Mouse (Mus musculus): Measurements from ENCODE around the gene Zfp592.

Gene Zfp592

DNA sequence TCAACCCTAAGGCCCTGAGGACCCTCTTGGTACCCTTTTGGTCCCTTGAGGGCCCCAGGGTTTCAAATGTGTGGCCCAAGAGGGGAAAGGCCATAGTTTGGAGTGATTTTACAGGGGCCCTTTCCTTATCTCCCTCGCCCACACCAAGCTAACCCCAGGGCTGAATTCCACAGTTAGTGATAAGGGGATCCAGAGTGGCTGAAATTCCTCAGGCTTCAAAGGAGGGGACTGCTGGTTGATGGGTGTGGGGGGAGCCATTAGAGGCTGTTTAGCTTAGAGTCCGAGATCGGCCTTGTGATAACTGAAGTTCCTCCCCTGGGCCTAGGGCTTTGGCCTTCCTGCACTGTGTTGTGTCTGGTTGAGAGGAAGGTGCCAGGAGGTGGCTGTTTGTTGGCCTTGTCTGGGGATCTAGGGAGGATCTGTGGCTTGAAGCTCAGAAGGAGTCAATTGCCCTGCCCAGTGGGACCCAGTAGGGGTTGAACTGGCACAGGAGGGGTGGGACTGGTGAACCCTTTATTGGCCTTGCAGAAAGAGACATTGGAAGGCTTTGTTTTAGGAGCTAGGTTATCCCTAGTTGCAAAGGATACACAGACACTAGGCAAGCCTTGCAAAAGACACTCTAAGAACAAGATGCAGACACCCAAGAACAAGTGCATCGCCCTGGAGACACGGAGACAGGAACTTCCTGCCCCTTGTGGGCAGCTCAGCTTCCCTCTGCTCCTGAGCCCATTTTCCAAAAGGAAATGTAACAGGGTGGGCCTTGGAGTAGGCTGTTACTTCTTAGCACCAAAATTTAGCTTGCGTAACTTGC, 64.6 kb downstream of the Zfp592 start:
- DNase-seq = no peak

DNA sequence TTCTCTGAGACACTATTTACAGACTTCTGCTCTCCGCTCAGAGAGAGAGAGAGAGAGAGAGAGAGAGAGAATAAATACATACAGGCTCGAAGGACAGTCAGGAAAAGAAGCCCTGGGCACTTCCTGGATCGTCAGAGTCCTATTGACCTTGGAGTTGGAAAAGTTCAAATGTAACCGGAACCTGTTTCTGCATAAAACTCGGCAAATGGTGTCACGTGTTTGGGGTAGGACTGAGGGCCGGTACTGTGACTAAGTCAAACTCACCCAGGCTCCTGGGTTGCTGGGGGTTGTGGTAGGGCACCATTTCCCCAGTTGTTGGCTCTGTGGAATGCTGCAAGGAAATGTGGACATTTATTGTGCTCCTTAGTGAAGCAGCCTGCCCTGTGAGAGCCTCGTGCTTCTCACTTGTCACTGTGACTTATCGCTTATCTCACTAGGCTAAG, 65.3 kb downstream of the Zfp592 start:
- DNase-seq = peak; percentile 27

DNA sequence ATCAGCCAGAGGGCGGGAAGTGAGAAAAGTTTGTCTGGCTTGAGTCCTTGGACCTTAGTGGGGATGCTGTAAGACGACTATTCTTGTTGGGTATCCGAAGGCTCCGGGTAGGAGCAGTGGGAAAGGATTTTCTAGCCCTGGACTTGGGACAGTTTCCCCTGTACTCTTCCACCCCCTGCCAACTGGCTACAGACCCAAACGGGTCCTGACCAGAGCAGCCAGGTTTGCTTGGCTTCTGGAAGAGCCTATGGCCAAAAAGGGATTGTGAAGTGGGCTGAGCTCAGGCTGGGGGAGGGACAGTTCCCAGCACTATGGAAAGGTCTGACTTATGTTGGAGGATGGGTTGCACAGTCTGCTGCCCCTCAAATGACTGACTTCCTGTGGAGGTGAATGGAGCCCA, 65.9 kb downstream of the Zfp592 start:
- no peak for DNase-seq

DNA sequence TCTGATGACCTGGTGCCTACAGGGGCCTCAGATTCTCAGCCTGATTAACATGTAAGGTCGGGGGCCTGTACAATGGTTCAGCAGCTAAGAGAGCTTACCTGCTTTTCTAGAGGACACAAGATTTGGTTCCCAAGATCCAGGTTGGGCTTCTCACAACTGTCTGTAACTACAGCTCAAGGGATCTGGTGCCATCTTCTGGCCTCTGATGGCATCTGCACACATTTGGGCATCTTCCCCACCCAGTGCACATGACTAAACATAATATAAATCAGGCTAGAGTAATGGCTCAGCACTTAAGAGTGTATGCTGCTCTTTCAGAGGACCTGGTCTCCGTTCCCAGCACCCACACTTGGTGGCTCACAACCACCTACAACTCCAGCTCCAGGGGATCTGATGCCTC, 67.4 kb downstream of the Zfp592 start:
- peak; percentile 58 for DNase-seq

DNA sequence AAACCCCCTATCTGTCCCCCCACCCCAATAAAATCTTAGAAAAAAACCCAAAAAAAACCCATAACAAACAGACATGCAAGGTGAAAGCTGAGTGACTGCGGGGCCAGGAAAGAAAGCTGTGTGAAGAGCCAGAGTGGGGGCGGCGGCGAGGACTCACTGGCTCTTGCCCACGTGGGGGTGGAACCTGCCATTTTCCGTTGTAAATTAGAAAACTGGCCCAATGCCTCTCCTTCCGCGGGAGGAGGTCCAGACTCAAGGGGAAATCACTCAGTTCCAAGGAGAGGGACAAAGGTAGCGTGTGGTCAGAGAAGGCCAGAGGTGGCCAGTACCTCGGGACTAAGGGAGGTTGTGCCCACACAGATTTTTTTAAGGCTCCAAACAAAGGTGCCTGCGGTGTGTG, 68.5 kb downstream of the Zfp592 start:
- peak; percentile 72 for DNase-seq

DNA sequence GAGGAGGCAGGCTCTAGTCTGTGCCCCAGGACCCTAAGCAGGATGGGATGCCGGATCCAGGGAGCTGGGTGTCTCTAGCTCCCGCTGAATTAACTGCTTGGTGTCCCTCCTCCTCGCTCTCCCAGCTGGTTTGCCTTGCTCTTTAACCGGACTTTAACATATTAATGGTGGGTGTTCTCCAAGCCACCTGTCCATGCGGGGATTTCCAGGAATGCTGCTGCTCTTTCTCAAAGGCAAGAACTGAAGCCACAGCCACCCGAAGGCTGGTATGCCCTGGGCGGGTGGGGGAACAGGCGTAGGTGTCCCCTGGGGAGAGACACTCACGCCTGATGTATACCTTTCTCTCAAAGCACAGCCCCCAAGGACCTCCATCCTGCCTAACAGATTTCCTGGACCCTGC, 69.9 kb downstream of the Zfp592 start:
- DNase-seq = no peak

DNA sequence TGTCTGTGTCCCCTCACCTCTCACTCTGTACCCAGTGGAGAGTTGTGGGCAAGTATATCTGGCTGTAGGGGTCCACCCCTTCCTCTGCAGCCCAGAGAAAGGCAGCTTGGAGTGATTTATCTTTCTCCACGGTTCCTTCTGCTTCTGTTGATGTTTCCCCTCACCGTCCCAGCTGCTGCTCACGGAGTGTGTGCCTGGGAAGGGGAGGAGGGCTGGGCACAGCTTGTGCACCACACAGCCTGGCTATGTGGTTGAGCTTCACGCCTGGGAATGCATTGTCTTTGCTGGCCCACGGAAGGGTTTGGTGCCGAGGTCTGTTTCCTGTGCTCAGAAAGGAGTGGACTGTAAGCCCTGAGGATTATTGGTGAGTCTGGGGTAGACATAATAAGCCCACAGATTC, 73.2 kb downstream of the Zfp592 start:
- DNase-seq = no peak

DNA sequence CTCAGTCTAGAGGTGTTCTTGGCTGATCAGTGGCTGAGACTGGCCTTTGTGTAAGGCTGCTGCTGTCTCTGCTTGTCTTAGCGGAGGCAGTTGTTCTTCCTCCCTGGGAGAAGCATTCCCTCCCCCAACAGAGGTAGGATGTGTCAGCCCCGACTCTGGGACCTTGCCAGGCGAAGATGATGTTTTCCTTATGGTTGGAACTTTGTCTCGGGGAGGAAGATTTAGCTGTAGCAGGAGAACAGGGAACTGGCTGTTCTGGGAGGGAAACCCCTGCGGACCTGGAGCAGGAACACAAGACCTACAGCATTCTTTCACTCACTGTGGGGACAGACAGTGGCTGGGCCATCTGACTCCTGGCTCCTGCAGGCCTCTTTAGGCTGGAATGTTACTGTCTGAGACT, 79.0 kb downstream of the Zfp592 start:
- DNase-seq = no peak

DNA sequence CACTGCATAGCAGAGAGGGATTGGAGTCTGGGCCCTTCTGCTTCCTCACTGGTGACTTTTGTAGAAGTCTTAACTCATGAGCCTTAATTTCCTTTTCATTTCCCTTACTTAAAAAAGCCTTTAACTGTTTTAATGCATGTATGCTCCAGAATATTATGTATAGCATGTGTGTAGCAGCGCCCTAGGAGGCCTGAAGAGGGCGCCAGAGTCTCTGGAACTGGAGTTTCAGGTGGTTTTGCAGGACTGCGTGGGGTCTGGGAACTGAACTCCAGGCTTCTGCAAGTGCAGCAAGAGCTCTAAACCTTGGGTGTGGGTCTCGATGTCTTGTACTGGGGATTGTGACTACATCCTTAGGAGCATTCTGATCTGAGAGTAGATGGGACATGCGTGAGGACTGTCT, 79.8 kb downstream of the Zfp592 start:
- no peak for DNase-seq

DNA sequence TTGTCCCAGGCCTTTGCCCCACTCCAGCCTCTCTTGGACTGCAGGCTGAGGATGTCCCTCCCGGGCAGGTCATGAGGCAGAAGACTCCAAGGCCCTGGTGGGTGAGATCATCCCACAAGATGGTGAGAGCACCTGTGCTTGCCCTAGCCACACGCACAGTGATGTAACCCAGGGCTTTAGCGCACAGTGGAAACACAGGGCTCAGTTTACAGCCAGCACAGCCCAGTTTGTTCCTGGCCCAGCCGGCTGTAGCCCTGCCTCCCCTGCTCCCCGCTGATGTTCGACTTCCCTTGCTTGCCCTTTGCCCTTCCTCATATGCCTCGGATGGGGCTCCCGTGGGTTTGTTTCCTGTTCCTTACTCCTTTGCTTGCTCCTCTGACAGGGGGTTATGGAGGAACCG, 81.1 kb downstream of the Zfp592 start:
- DNase-seq = no peak

DNA sequence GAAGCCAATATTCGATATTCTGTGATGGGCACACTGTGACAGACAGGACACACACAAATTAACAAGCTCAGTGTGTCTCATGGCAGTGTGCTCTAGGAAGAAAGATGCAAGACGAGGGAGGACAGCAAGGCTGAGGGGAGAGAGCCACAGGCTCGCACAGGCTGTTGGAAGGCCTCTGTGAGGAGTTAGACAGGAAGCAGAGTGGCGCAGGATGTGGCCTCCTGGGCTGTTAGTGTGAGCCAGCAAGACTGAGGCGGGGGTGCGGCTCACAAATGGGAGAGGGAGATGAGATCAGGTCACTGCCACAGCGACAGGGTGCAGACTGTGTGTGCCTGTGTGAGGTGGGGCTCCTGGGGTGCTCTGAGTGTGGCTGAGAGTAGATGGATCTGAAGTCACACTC, 81.8 kb downstream of the Zfp592 start:
- no peak for DNase-seq

DNA sequence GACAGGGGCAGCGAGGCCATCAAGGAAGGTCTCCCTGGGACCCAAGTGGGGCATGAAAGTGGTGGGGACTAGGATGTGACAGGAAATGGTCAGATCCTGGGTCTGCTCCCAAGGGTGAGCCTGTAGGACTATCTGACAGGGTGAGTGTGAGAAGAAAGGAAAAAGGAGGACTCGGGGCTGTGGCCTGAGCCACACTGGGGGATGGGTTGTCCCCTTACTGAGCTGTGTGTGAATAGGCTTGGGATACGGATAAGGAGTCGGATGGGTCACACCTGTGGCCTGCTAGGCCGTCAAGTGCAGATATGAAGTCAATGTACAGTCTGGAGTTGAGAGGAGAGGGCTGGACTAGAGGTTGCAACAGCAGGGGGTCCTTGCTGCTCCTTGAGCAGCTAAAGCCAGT, 82.3 kb downstream of the Zfp592 start:
- no peak for DNase-seq

DNA sequence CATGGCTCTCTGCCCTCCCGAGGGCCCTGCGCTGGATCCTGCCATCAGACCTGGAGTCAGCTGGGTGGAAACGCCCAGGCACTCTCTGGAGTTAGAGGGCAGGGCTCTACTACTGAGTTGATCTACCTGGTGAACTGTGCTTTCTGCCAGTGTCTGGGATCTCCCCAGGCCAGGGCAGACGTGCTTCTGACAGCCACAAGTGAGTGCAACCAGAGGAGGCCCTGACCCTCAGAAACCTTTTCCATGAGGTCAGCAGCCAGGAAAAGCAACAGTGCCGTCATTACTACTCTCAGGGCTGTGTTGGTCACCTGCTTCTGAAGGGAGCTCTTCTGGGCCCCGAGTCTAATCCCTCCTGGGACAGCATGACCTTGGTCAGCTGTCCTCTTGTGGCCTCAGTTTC, 83.5 kb downstream of the Zfp592 start:
- DNase-seq = no peak

DNA sequence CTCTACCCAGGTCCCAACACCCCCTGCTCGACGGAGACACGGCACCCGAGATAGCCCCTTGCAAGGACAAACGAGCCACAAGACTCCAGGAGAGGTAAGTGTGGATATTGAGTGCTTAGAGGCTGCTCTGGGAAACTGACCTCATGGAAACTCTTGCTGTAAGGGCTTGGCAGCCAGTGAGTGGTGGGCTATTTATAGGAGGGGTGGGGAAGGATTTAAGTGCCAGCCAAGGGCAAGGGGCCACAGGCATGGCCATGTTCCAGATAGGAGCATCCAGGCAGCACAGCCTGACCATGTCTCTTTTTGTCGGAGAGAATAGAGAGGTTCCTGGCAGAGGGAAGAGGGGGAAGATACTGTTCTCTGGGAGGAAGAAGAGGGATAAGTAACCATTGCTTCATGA, 85.3 kb downstream of the Zfp592 start:
- DNase-seq = no peak

DNA sequence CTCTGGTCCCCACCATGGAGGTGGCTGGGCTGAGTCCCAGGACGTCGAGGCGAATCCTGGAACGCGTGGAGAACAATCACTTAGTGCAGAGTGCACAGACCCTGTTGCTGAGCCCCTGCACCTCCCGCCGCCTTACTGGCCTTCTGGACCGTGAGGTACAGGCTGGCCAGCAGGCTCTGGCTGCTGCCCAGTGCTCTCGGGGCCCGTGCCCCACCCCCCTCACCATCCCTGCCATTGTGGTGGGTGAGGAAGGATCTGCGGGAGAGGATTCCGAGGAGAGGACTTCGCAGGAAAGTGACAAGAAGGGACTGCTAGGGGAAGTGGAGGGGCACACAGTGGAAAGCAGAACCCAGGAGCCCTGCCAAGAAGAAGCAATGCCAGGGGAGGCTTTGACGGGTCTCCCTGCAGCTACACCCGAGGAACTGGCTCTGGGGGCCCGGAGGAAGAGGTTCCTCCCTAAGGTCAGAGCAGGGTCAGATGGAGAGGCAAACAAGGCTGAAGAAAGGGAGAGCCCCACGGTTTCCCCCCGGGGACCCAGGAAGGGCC, 100.0 kb downstream of the Zfp592 start:
- no peak for DNase-seq

DNA sequence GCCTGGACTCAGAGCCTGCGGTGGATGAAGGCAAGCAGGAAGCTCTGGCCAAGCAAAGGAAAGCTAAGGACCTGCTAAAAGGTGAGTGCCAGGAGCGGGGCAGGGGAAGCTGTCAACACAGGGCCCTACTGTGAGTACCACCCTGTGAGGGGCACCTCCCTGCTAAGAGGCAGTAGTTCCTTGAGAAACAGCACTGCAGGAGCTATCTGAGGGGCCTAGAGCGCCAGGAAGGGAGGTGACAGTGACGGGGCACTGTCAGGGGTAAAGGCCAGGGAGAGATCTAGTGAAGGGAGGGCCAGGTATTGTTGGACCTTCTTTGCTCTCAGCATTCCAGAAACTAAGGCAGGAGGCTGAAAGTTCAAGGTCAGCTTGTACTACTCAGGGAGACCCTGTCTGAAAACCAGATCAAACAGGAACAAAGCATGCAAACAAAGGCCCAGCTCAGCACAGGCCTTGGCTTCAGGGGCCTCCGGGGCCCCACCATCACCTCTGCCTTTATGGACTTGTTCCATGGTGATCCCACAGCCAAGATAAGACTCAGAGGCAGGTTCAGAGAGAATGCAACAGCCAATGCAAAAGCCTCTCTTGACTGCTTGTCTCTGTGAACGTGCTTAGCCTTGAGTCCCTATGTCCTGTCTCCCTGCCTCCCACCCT, 100.8 kb downstream of the Zfp592 start:
- DNase-seq = no peak

Data from kidney, adult 11 months (tissue).